In genomic region chr7:37361802-37362441, GRCm38 (mm10) we compare ENCODE assay signal across 8 mouse cellular contexts.
DNase-seq lines count a peak whose midpoint lies in the region; ATAC-seq and TF ChIP-seq lines count a peak whose summit lies in the region.

No protein-coding gene starts in this region.

- intact Hi-C loops in heart, postnatal 36 days (cut with DNase I): no loop called here

- H3K9me3 ChIP-seq in embryonic facial prominence, embryonic 12.5 days: no peaks in the 10 kb centered on the region
- no peaks in the 10 kb centered on the region for H3K9me3 ChIP-seq in limb, embryonic 12.5 days
- H3K9me3 ChIP-seq in midbrain, postnatal 0 days (ENCODE audit: low read length): no peaks in the 10 kb centered on the region

- no peak overlapping the region for H3K9ac ChIP-seq in embryonic facial prominence, embryonic 12.5 days
- peak overlapping the region; percentile 45 for H3K9ac ChIP-seq in limb, embryonic 12.5 days (replicated peaks)
- no peak overlapping the region for H3K9ac ChIP-seq in midbrain, postnatal 0 days (replicated peaks; ENCODE audit: low read length, poor library complexity, severe bottlenecking)

- H3K36me3 ChIP-seq in embryonic facial prominence, embryonic 12.5 days: no peaks in the 10 kb centered on the region
- no peaks in the 10 kb centered on the region for H3K36me3 ChIP-seq in limb, embryonic 12.5 days
- H3K36me3 ChIP-seq in midbrain, postnatal 0 days (ENCODE audit: insufficient read depth, low read length): no peaks in the 10 kb centered on the region
- no peaks in the 10 kb centered on the region for H3K36me3 ChIP-seq in thymus, adult 2 months (ENCODE audit: control insufficient read depth, insufficient read depth, low read length)

- no peak for TF ChIP-seq CTCF in midbrain, postnatal 0 days (IDR thresholded peaks at IDR 0.05)
- TF ChIP-seq CTCF in thymus, adult 2 months (IDR thresholded peaks at IDR 0.05; ENCODE audit: borderline replicate concordance, control insufficient read depth, extremely low read depth, insufficient read depth, low read length, poor library complexity): no peak

- no peak for DNase-seq in frontal cortex, postnatal 25 days (ENCODE audit: low spot score in 2 of 2)
- peak; percentile 36 to 46 for DNase-seq in heart, postnatal 36 days
- DNase-seq in midbrain, postnatal 0 days (ENCODE audit: low spot score): peak; percentile 62
- DNase-seq in spleen, postnatal 36 days (ENCODE audit: low spot score in 2 of 2): no peak
- no peak for DNase-seq in thymus, adult 2 months

- H3K27me3 ChIP-seq in embryonic facial prominence, embryonic 12.5 days: no peaks in the 10 kb centered on the region
- H3K27me3 ChIP-seq in limb, embryonic 12.5 days: peaks cover 6% of the 10 kb centered on the region; the same call in 1 of the 2 replicates
- peaks cover 4% of the 10 kb centered on the region; the same call in 1 of the 2 replicates for H3K27me3 ChIP-seq in midbrain, postnatal 0 days (ENCODE audit: insufficient read depth, low read length)
- no peaks in the 10 kb centered on the region for H3K27me3 ChIP-seq in thymus, adult 2 months (ENCODE audit: control insufficient read depth, insufficient read depth, low read length)

- TF ChIP-seq POLR2A in thymus, adult 2 months (IDR thresholded peaks at IDR 0.05; ENCODE audit: control insufficient read depth, extremely low read depth, insufficient read depth, low read length, poor library complexity): no peak

- 3% methylated on average over 16 of the region's 16 CpGs for WGBS in embryonic facial prominence, embryonic 12.5 days
- WGBS in limb, embryonic 12.5 days: 6% methylated on average over 16 of the region's 16 CpGs
- 3% methylated on average over 16 of the region's 16 CpGs for WGBS in midbrain, postnatal 0 days
- 2% methylated on average over 16 of the region's 16 CpGs for WGBS in thymus, adult 2 months

- ATAC-seq in frontal cortex, adult (ENCODE audit: low TSS enrichment): peak; percentile 20; the same call in 1 of the 2 replicates
- ATAC-seq in embryonic facial prominence, embryonic 12.5 days (ENCODE audit: insufficient number of reproducible peaks, insufficient read depth, low FRiP score, low TSS enrichment): no peak
- peak; percentile 28 for ATAC-seq in limb, embryonic 12.5 days (ENCODE audit: insufficient number of reproducible peaks, insufficient read depth, low FRiP score, low TSS enrichment, low read depth)
- no peak for ATAC-seq in midbrain, postnatal 0 days (ENCODE audit: low FRiP score)

- peak overlapping the region; percentile 52 for H3K4me2 ChIP-seq in embryonic facial prominence, embryonic 12.5 days (replicated peaks)
- H3K4me2 ChIP-seq in limb, embryonic 12.5 days: peak overlapping the region; percentile 61
- H3K4me2 ChIP-seq in midbrain, postnatal 0 days (ENCODE audit: low read depth, low read length, poor library complexity, severe bottlenecking): peak overlapping the region; percentile 49

- peaks cover 29% of the 10 kb centered on the region for H3K4me1 ChIP-seq in embryonic facial prominence, embryonic 12.5 days
- peaks cover 45% of the 10 kb centered on the region for H3K4me1 ChIP-seq in limb, embryonic 12.5 days (replicated peaks)
- peaks cover 8% of the 10 kb centered on the region; the same call in 1 of the 2 replicates for H3K4me1 ChIP-seq in midbrain, postnatal 0 days (ENCODE audit: insufficient read depth, low read length)
- 0 out of 2 replicates have a peak, but pooled peaks cover 2% of the 10 kb centered on the region for H3K4me1 ChIP-seq in thymus, adult 2 months (replicated peaks; ENCODE audit: control insufficient read depth, insufficient read depth, low read length)

- peak overlapping the region; percentile 80 for H3K27ac ChIP-seq in embryonic facial prominence, embryonic 12.5 days
- peak overlapping the region; percentile 89 for H3K27ac ChIP-seq in limb, embryonic 12.5 days
- H3K27ac ChIP-seq in midbrain, postnatal 0 days (ENCODE audit: low read depth, low read length): no peak overlapping the region
- no peak overlapping the region for H3K27ac ChIP-seq in thymus, adult 2 months (ENCODE audit: control insufficient read depth, insufficient read depth, low read length)

- H3K4me3 ChIP-seq in embryonic facial prominence, embryonic 12.5 days: peak overlapping the region; percentile 23
- H3K4me3 ChIP-seq in limb, embryonic 12.5 days (replicated peaks): peak overlapping the region; percentile 33
- H3K4me3 ChIP-seq in midbrain, postnatal 0 days (ENCODE audit: low read depth, low read length): peak overlapping the region; percentile 16
- H3K4me3 ChIP-seq in thymus, adult 2 months (ENCODE audit: control insufficient read depth, insufficient read depth, low read length): no peak overlapping the region

Comparison
In these comparisons a context has a peak if more than half of its experiments do, and no peak if none do; other contexts are left out.
1. ATAC-seq: peak in frontal cortex, adult (single experiment) and limb, embryonic 12.5 days (single experiment); none in embryonic facial prominence, embryonic 12.5 days (single experiment) and midbrain, postnatal 0 days (single experiment).
2. DNase-seq: peak in heart, postnatal 36 days (2 of 2) and midbrain, postnatal 0 days (single experiment); none in frontal cortex, postnatal 25 days (0 of 2), spleen, postnatal 36 days (0 of 2) and thymus, adult 2 months (single experiment).
3. H3K27ac ChIP-seq: peak in embryonic facial prominence, embryonic 12.5 days (single experiment) and limb, embryonic 12.5 days (single experiment); none in midbrain, postnatal 0 days (single experiment) and thymus, adult 2 months (single experiment).
4. Peak in every context shown above with its lines, with median percentiles within 50 percentile points of each other: H3K4me2 ChIP-seq.